Comparison of ENCODE assay signal across 8 mouse cellular contexts in genomic region chr9:66919981-66920380, GRCm38 (mm10). TPM values are rescaled to one million over a fixed set of nuclear protein-coding genes. Genes with fewer than 3 reads are reported as not detected.
A peak's percentile ranks its signal among the peaks of the same experiment; 100 is the strongest.
DNase-seq lines count a peak whose midpoint lies in the region; ATAC-seq and TF ChIP-seq lines count a peak whose summit lies in the region.

No protein-coding gene starts in this region.

- no peak for DNase-seq in frontal cortex, adult 2 months (ENCODE audit: extremely low spot score in 1 of 2, low spot score in 1 of 2)
- DNase-seq in urinary bladder, postnatal 14 days (ENCODE audit: low spot score) = peak; percentile 23
- DNase-seq in urinary bladder, postnatal 4 days (ENCODE audit: low spot score in 2 of 2) = no peak
- DNase-seq in hindbrain, postnatal 0 days (ENCODE audit: low spot score) = no peak
- DNase-seq in right cerebral cortex, postnatal 4 days = no peak
- DNase-seq in frontal cortex, postnatal 36 days (ENCODE audit: low spot score in 2 of 2) = no peak

- H3K27ac ChIP-seq in hindbrain, postnatal 0 days = peak overlapping the region; percentile 91
- no peak overlapping the region for H3K27ac ChIP-seq in macrophage

- H3K79me2 ChIP-seq in macrophage (ENCODE audit: inconsistent target) = peaks cover 44% of the 10 kb centered on the region

- H3K4me2 ChIP-seq in hindbrain, postnatal 0 days (ENCODE audit: low read depth, low read length) = peak overlapping the region; percentile 58

- no peaks in the 10 kb centered on the region for H3K9me3 ChIP-seq in hindbrain, postnatal 0 days (ENCODE audit: low read length)

- no peak for TF ChIP-seq CTCF in hindbrain, postnatal 0 days (IDR thresholded peaks at IDR 0.05; ENCODE audit: low read depth)

- peak overlapping the region; percentile 76 for H3K4me3 ChIP-seq in hindbrain, postnatal 0 days (ENCODE audit: low read length)
- peak overlapping the region; percentile 78 for H3K4me3 ChIP-seq in macrophage (ENCODE audit: inconsistent target)

- WGBS in hindbrain, postnatal 0 days = under 1% methylated on average over 14 of the region's 14 CpGs
- 2% methylated on average over 10 of the region's 14 CpGs for WGBS in macrophage (ENCODE audit: missing documents)

- ATAC-seq in frontal cortex, adult (ENCODE audit: low TSS enrichment) = peak; percentile 25
- ATAC-seq in hindbrain, postnatal 0 days = peak; percentile 41

- peak overlapping the region; percentile 47 for H3K9ac ChIP-seq in hindbrain, postnatal 0 days (replicated peaks; ENCODE audit: low read length)

- no peaks in the 10 kb centered on the region for H3K36me3 ChIP-seq in hindbrain, postnatal 0 days (ENCODE audit: insufficient read depth, low read length)
- 0 out of 2 replicates have a peak, but pooled peaks cover 1% of the 10 kb centered on the region for H3K36me3 ChIP-seq in macrophage (ENCODE audit: inconsistent target)

- H3K27me3 ChIP-seq in hindbrain, postnatal 0 days (ENCODE audit: insufficient read depth, low read length) = no peaks in the 10 kb centered on the region

- H3K4me1 ChIP-seq in hindbrain, postnatal 0 days (ENCODE audit: insufficient read depth, low read length) = no peaks in the 10 kb centered on the region

RNA-seq across cellular contexts. Expression of gene Rab8b, which starts 0.5 kb away (rescaled TPM):
- polyA plus RNA-seq in frontal cortex, adult 2 months (2012; rRNA removed) = 17.8 and 19.4 TPM in 2 replicates
- total RNA-seq in hindbrain, postnatal 0 days (2014; rRNA removed) = 25.9 and 32.7 TPM in 2 replicates
- 26.3 and 27.1 TPM in 2 replicates for polyA plus RNA-seq in hindbrain, postnatal 0 days (2015; fragmentation: Nextera tagmentation; extraction: Ambion mirVana)
- 100 to 1,000 TPM in 24 of 26 experiments, 10 to 100 TPM in 2; 75.0 to 334 (median 129) TPM for total RNA-seq in macrophage (2018; cell fraction: chromatin; rRNA removed)
- total RNA-seq in macrophage (2018; cell fraction: cytosol; rRNA removed) = 100 to 1,000 TPM; 225 to 568 (median 292) TPM
- total RNA-seq in macrophage (2018; cell fraction: nucleus; rRNA removed) = 100 to 1,000 TPM; 152 to 371 (median 210) TPM
- 189 to 289 TPM (median 212 TPM) in 3 replicates for polyA plus RNA-seq in macrophage (2018)

RNA-seq across cellular contexts. Expression of gene Rps27l, which starts 25.9 kb away (rescaled TPM):
- polyA plus RNA-seq in frontal cortex, adult 2 months (2012; rRNA removed) = 54.6 and 58.6 TPM in 2 replicates
- total RNA-seq in hindbrain, postnatal 0 days (2014; rRNA removed) = 61.0 and 101 TPM in 2 replicates
- polyA plus RNA-seq in hindbrain, postnatal 0 days (2015; fragmentation: Nextera tagmentation; extraction: Ambion mirVana) = 258 and 271 TPM in 2 replicates
- 10 to 100 TPM in 11 of 26 experiments, 1 to 10 TPM in 15; 2.9 to 55.4 (median 8.2) TPM for total RNA-seq in macrophage (2018; cell fraction: chromatin; rRNA removed)
- total RNA-seq in macrophage (2018; cell fraction: cytosol; rRNA removed) = 100 to 1,000 TPM; 179 to 384 (median 241) TPM
- 10 to 100 TPM; 10.3 to 61.2 (median 24.7) TPM for total RNA-seq in macrophage (2018; cell fraction: nucleus; rRNA removed)
- polyA plus RNA-seq in macrophage (2018) = 167 to 496 TPM (median 309 TPM) in 3 replicates

RNA-seq across cellular contexts. Expression of gene Lactb, which starts 55.3 kb away (rescaled TPM):
- 20.4 and 21.0 TPM in 2 replicates for polyA plus RNA-seq in frontal cortex, adult 2 months (2012; rRNA removed)
- total RNA-seq in hindbrain, postnatal 0 days (2014; rRNA removed) = 13.1 and 18.4 TPM in 2 replicates
- polyA plus RNA-seq in hindbrain, postnatal 0 days (2015; fragmentation: Nextera tagmentation; extraction: Ambion mirVana) = 12.8 and 15.2 TPM in 2 replicates
- 10 to 100 TPM in 22 of 26 experiments, 1 to 10 TPM in 4; 5.1 to 25.3 (median 17.4) TPM for total RNA-seq in macrophage (2018; cell fraction: chromatin; rRNA removed)
- 10 to 100 TPM; 23.5 to 37.4 (median 31.0) TPM for total RNA-seq in macrophage (2018; cell fraction: cytosol; rRNA removed)
- 10 to 100 TPM in 25 of 26 experiments, 1 to 10 TPM in 1; 8.6 to 32.0 (median 20.4) TPM for total RNA-seq in macrophage (2018; cell fraction: nucleus; rRNA removed)
- 31.0 to 53.6 TPM (median 37.0 TPM) in 3 replicates for polyA plus RNA-seq in macrophage (2018)
